Mouse (Mus musculus) leukemia stem cell, adult 10-12 weeks (primary cell): ENCODE data around the gene Slc16a14. TPM values are rescaled to one million over a fixed set of nuclear protein-coding genes. Genes with fewer than 3 reads are reported as not detected.

Experiments
- polyA plus RNA-seq: library from polyadenylated mRNA; stranded (reverse); fragments of >175 nt; gene quantifications from 2 replicates; pipeline ENCODE4 v1.2.3, GENCODE M21; 2012; ENCODE audit warnings: low replicate concordance

Slc16a14 gene
- polyA plus RNA-seq = 0.07 TPM in 1 of 2 replicates, not detected in the other

GRCm38 (mm10) chr1:84934503-84935333 is at the start of gene Slc16a14:
Gene Slc16a14 (minus strand): TSS chr1:84935134.

Other genes with a start within 250 kb of the Slc16a14 start
- not detected in 2 replicates for gene Dner, start 238.9 kb downstream of the Slc16a14 start, polyA plus RNA-seq
- gene Fbxo36, start 95.3 kb downstream of the Slc16a14 start, polyA plus RNA-seq = 0.28 and 0.98 TPM in 2 replicates
- 16.5 and 23.5 TPM in 2 replicates for gene Trip12, start 94.6 kb downstream of the Slc16a14 start, polyA plus RNA-seq
- gene Gm10553, start 165.0 kb upstream of the Slc16a14 start, polyA plus RNA-seq = not detected in 2 replicates
- gene A530032D15Rik, start 174.7 kb upstream of the Slc16a14 start, polyA plus RNA-seq = 0.18 and 0.26 TPM in 2 replicates